Mouse (Mus musculus): ENCODE data around the gene Rfc1. TPM values are rescaled to one million over a fixed set of nuclear protein-coding genes. Genes with fewer than 3 reads are reported as not detected.
"Not testable (repeated sequence)": the region's sequence is repeated elsewhere in the genome, so short reads cannot be mapped to it uniquely, and the experiment has no call there.

Rfc1 gene
- polyA plus RNA-seq, 1 experiment from 2014 or later = 32.3 TPM

GRCm38 (mm10) chr5:65289009-65289408, 46.5 kb downstream of the Rfc1 start:
- not testable (repeated sequence) for H3K9ac ChIP-seq (ENCODE audit: low read depth, low read length); ATAC-seq; H3K27ac ChIP-seq (ENCODE audit: low read depth, low read length); H3K4me3 ChIP-seq (ENCODE audit: low read length); H3K4me1 ChIP-seq (ENCODE audit: control insufficient read depth, insufficient read depth, low read depth, low read length); H3K4me2 ChIP-seq (ENCODE audit: low read length); H3K27me3 ChIP-seq (replicated peaks; ENCODE audit: control insufficient read depth, insufficient read depth, low read length); H3K9me3 ChIP-seq (ENCODE audit: control insufficient read depth, low read length)
- peaks cover 18% of the 10 kb centered on the region for H3K36me3 ChIP-seq (ENCODE audit: control insufficient read depth, insufficient read depth, low read length)
- WGBS = 91% methylated on average over 8 of the region's 8 CpGs

- peak; percentile 68; the same call in 1 of the 2 replicates for ATAC-seq
- Histone ChIP-seq H3K4me1 (ENCODE audit: control insufficient read depth, insufficient read depth, low read depth, low read length) (no peaks in the 10 kb centered on the region), H3K4me2 (ENCODE audit: low read length) (no peak overlapping the region), H3K36me3 (ENCODE audit: control insufficient read depth, insufficient read depth, low read length) (peaks cover 18% of the 10 kb centered on the region), H3K27me3 (replicated peaks; ENCODE audit: control insufficient read depth, insufficient read depth, low read length) (no peaks in the 10 kb centered on the region), H3K4me3 (ENCODE audit: low read length) (no peak overlapping the region), H3K27ac (ENCODE audit: low read depth, low read length) (no peak overlapping the region), H3K9me3 (ENCODE audit: control insufficient read depth, low read length) (no peaks in the 10 kb centered on the region), H3K9ac (ENCODE audit: low read depth, low read length) (no peak overlapping the region)
- 85% methylated on average over 24 of the region's 24 CpGs for WGBS
Observed at GRCm38 (mm10) chr5:65287751-65288701, 47.4 kb downstream of the Rfc1 start.

GRCm38 (mm10) chr5:65284171-65284570, 51.3 kb downstream of the Rfc1 start:
- Histone ChIP-seq H3K36me3 (ENCODE audit: control insufficient read depth, insufficient read depth, low read length) (peaks cover 12% of the 10 kb centered on the region), H3K4me2 (ENCODE audit: low read length) (no peak overlapping the region), H3K9me3 (ENCODE audit: control insufficient read depth, low read length) (no peaks in the 10 kb centered on the region), H3K9ac (ENCODE audit: low read depth, low read length) (no peak overlapping the region), H3K4me3 (ENCODE audit: low read length) (no peak overlapping the region), H3K4me1 (ENCODE audit: control insufficient read depth, insufficient read depth, low read depth, low read length) (no peaks in the 10 kb centered on the region), H3K27me3 (replicated peaks; ENCODE audit: control insufficient read depth, insufficient read depth, low read length) (no peaks in the 10 kb centered on the region), H3K27ac (ENCODE audit: low read depth, low read length) (no peak overlapping the region)
- WGBS = 96% methylated on average over 3 of the region's 3 CpGs
- no peak for ATAC-seq

- H3K36me3 ChIP-seq (ENCODE audit: control insufficient read depth, insufficient read depth, low read length) = peaks cover 13% of the 10 kb centered on the region
- no peak; the same call in 1 of the 2 replicates for ATAC-seq
- H3K9me3 ChIP-seq (ENCODE audit: control insufficient read depth, low read length) = no peaks in the 10 kb centered on the region
- WGBS = 89% methylated on average over 3 of the region's 3 CpGs
- no peak overlapping the region for H3K9ac ChIP-seq (ENCODE audit: low read depth, low read length)
- no peaks in the 10 kb centered on the region for H3K4me1 ChIP-seq (ENCODE audit: control insufficient read depth, insufficient read depth, low read depth, low read length)
- no peak overlapping the region for H3K4me3 ChIP-seq (ENCODE audit: low read length)
- H3K4me2 ChIP-seq (ENCODE audit: low read length) = no peak overlapping the region
- H3K27me3 ChIP-seq (replicated peaks; ENCODE audit: control insufficient read depth, insufficient read depth, low read length) = no peaks in the 10 kb centered on the region
- no peak overlapping the region for H3K27ac ChIP-seq (ENCODE audit: low read depth, low read length)
Observed at GRCm38 (mm10) chr5:65281216-65281615, 54.3 kb downstream of the Rfc1 start.

GRCm38 (mm10) chr5:65279133-65279651, 56.3 kb downstream of the Rfc1 start:
- WGBS = 70% methylated on average over 6 of the region's 6 CpGs
- H3K9me3 ChIP-seq (ENCODE audit: control insufficient read depth, low read length) = no peaks in the 10 kb centered on the region
- 0 out of 2 replicates have a peak overlapping the region, but pooled peaks have one; percentile 40 for H3K27ac ChIP-seq (ENCODE audit: low read depth, low read length)
- no peak overlapping the region for H3K9ac ChIP-seq (ENCODE audit: low read depth, low read length)
- peaks cover 7% of the 10 kb centered on the region for H3K36me3 ChIP-seq (ENCODE audit: control insufficient read depth, insufficient read depth, low read length)
- H3K4me3 ChIP-seq (ENCODE audit: low read length) = no peak overlapping the region
- no peaks in the 10 kb centered on the region for H3K27me3 ChIP-seq (replicated peaks; ENCODE audit: control insufficient read depth, insufficient read depth, low read length)
- H3K4me2 ChIP-seq (ENCODE audit: low read length) = no peak overlapping the region
- no peaks in the 10 kb centered on the region for H3K4me1 ChIP-seq (ENCODE audit: control insufficient read depth, insufficient read depth, low read depth, low read length)
- peak; percentile 92 for ATAC-seq

GRCm38 (mm10) chr5:65273966-65274365, 61.5 kb downstream of the Rfc1 start:
- Histone ChIP-seq H3K9me3 (ENCODE audit: control insufficient read depth, low read length) (no peaks in the 10 kb centered on the region), H3K4me2 (ENCODE audit: low read length) (no peak overlapping the region), H3K9ac (ENCODE audit: low read depth, low read length) (no peak overlapping the region), H3K36me3 (ENCODE audit: control insufficient read depth, insufficient read depth, low read length) (peaks cover 14% of the 10 kb centered on the region), H3K27me3 (replicated peaks; ENCODE audit: control insufficient read depth, insufficient read depth, low read length) (no peaks in the 10 kb centered on the region), H3K4me3 (ENCODE audit: low read length) (no peak overlapping the region), H3K27ac (ENCODE audit: low read depth, low read length) (no peak overlapping the region), H3K4me1 (ENCODE audit: control insufficient read depth, insufficient read depth, low read depth, low read length) (no peaks in the 10 kb centered on the region)
- ATAC-seq = no peak
- WGBS = 74% methylated on average over 3 of the region's 3 CpGs

- Histone ChIP-seq H3K9me3 (ENCODE audit: control insufficient read depth, low read length) (no peaks in the 10 kb centered on the region), H3K9ac (ENCODE audit: low read depth, low read length) (no peak overlapping the region), H3K4me1 (ENCODE audit: control insufficient read depth, insufficient read depth, low read depth, low read length) (no peaks in the 10 kb centered on the region), H3K27ac (ENCODE audit: low read depth, low read length) (no peak overlapping the region), H3K36me3 (ENCODE audit: control insufficient read depth, insufficient read depth, low read length) (peaks cover 6% of the 10 kb centered on the region), H3K4me2 (ENCODE audit: low read length) (no peak overlapping the region), H3K27me3 (replicated peaks; ENCODE audit: control insufficient read depth, insufficient read depth, low read length) (no peaks in the 10 kb centered on the region), H3K4me3 (ENCODE audit: low read length) (no peak overlapping the region)
- 87% methylated on average over 14 of the region's 14 CpGs for WGBS
- ATAC-seq = no peak
Observed at GRCm38 (mm10) chr5:65257910-65258505, 77.5 kb downstream of the Rfc1 start.

- H3K9me3 ChIP-seq (ENCODE audit: control insufficient read depth, low read length) = no peaks in the 10 kb centered on the region
- no peak for ATAC-seq
- 69% methylated on average over 7 of the region's 7 CpGs for WGBS
- no peak overlapping the region for H3K4me2 ChIP-seq (ENCODE audit: low read length)
- no peak overlapping the region for H3K4me3 ChIP-seq (ENCODE audit: low read length)
- no peaks in the 10 kb centered on the region for H3K27me3 ChIP-seq (replicated peaks; ENCODE audit: control insufficient read depth, insufficient read depth, low read length)
- no peaks in the 10 kb centered on the region for H3K4me1 ChIP-seq (ENCODE audit: control insufficient read depth, insufficient read depth, low read depth, low read length)
- H3K36me3 ChIP-seq (ENCODE audit: control insufficient read depth, insufficient read depth, low read length) = peaks cover 7% of the 10 kb centered on the region
- no peak overlapping the region for H3K27ac ChIP-seq (ENCODE audit: low read depth, low read length)
- H3K9ac ChIP-seq (ENCODE audit: low read depth, low read length) = no peak overlapping the region
Observed at GRCm38 (mm10) chr5:65250185-65250855, 85.2 kb downstream of the Rfc1 start.

- Histone ChIP-seq H3K9me3 (ENCODE audit: control insufficient read depth, low read length) (no peaks in the 10 kb centered on the region), H3K36me3 (ENCODE audit: control insufficient read depth, insufficient read depth, low read length) (peaks cover 7% of the 10 kb centered on the region), H3K27ac (ENCODE audit: low read depth, low read length) (no peak overlapping the region), H3K9ac (ENCODE audit: low read depth, low read length) (no peak overlapping the region), H3K4me1 (ENCODE audit: control insufficient read depth, insufficient read depth, low read depth, low read length) (no peaks in the 10 kb centered on the region), H3K4me2 (ENCODE audit: low read length) (no peak overlapping the region), H3K4me3 (ENCODE audit: low read length) (no peak overlapping the region), H3K27me3 (replicated peaks; ENCODE audit: control insufficient read depth, insufficient read depth, low read length) (no peaks in the 10 kb centered on the region)
- WGBS = 84% methylated on average over 3 of the region's 3 CpGs
- ATAC-seq = no peak
Observed at GRCm38 (mm10) chr5:65247296-65247695, 88.2 kb downstream of the Rfc1 start.
